Mouse (Mus musculus) layer of hippocampus, adult 8-10 months (tissue): ENCODE data around the gene Tbc1d25. TPM values are rescaled to one million over a fixed set of nuclear protein-coding genes. Genes with fewer than 3 reads are reported as not detected.

ENCODE experiments used
- total RNA-seq, 4 experiments: library from RNA; stranded (reverse); gene quantifications; 2 replicates each; pipeline ENCODE4 v1.2.4; 2022

The Tbc1d25 gene
- total RNA-seq, 4 experiments from 2014 or later, result 12.4 to 13.5 (median 12.6) TPM

Other genes with a start within 250 kb of the Tbc1d25 start
- gene Eras, start 247.6 kb downstream of the Tbc1d25 start, total RNA-seq, result not detected
- gene Hdac6, start 228.3 kb downstream of the Tbc1d25 start, total RNA-seq, result 10 to 100 TPM; 45.6 to 50.1 (median 47.6) TPM
- not detected for gene Gata1, start 198.1 kb downstream of the Tbc1d25 start, total RNA-seq
- not detected for gene Glod5, start 157.7 kb downstream of the Tbc1d25 start, total RNA-seq
- gene Suv39h1, start 101.4 kb downstream of the Tbc1d25 start, total RNA-seq, result 10 to 100 TPM; 18.1 to 28.6 (median 23.6) TPM
- 1 to 10 TPM in 3 of 4 experiments, under 1 TPM in 1; 0.83 to 4.5 (median 2.4) TPM for gene Was, start 85.7 kb downstream of the Tbc1d25 start, total RNA-seq
- gene Wdr13, start 43.3 kb downstream of the Tbc1d25 start, total RNA-seq, result 100 to 1,000 TPM; 188 to 218 (median 204) TPM
- 100 to 1,000 TPM; 111 to 215 (median 130) TPM for gene Rbm3, start 30.3 kb downstream of the Tbc1d25 start, total RNA-seq
- gene Ebp, start 17.3 kb upstream of the Tbc1d25 start, total RNA-seq, result 10 to 100 TPM; 27.5 to 38.5 (median 33.2) TPM
- 100 to 1,000 TPM in 1 of 4 experiments, 10 to 100 TPM in 3; 89.7 to 110 (median 95.1) TPM for gene Porcn, start 30.3 kb upstream of the Tbc1d25 start, total RNA-seq
- gene Ftsj1, start 76.2 kb upstream of the Tbc1d25 start, total RNA-seq, result 10 to 100 TPM; 22.0 to 31.7 (median 26.1) TPM
- gene Slc38a5, start 95.0 kb upstream of the Tbc1d25 start, total RNA-seq, result 1 to 10 TPM; 2.1 to 4.0 (median 3.6) TPM
- not detected for gene Ssxb10, start 151.2 kb upstream of the Tbc1d25 start, total RNA-seq
- not detected for gene Ssxb9, start 190.8 kb upstream of the Tbc1d25 start, total RNA-seq
- gene Ssxb1, start 237.1 kb upstream of the Tbc1d25 start, total RNA-seq, result not detected